Mouse (Mus musculus): ENCODE measurements around the gene Vps52.

DNA sequence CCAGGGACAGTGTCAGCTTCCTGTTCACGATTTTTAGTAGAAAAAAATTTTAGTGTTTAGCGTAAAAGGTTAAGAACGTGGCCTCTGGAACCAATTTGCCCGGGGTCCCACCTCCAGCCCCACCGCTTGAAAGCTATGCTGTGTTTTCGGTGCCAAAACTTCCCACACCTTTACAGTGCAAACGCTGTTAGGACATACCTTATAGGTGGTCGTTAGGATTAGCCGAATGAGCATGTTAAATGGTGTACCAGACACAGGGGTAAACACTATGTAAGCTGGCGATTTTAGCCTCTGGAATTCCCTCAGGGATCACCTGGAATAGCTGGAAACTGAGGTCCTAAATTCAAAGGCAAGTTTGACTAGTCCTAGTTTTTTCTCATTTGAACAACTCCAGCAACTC is 724 bp downstream of the Vps52 start:
- no peak for TF ChIP-seq MAX (IDR thresholded peaks at IDR 0.05)
- no peak for TF ChIP-seq CTCF (IDR thresholded peaks at IDR 0.05; ENCODE audit: control insufficient read depth, insufficient read depth, insufficient read length)
- no peak for TF ChIP-seq MYOD1 (IDR thresholded peaks at IDR 0.05; ENCODE audit: control insufficient read depth, insufficient read length, low read depth)
- no peak for TF ChIP-seq MYOG (IDR thresholded peaks at IDR 0.05; ENCODE audit: control insufficient read depth, extremely low read depth, insufficient read length)
- TF ChIP-seq USF1 (IDR thresholded peaks at IDR 0.05; ENCODE audit: low read depth): no peak
- no peak for TF ChIP-seq CEBPB (IDR thresholded peaks at IDR 0.05; ENCODE audit: low read depth)
- no peak for TF ChIP-seq FOSL1 (IDR thresholded peaks at IDR 0.05; ENCODE audit: insufficient read depth, low read length, poor library complexity, severe bottlenecking)
